Mouse (Mus musculus): ENCODE measurements around the gene Caskin2.

- no peak for TF ChIP-seq CTCF (IDR thresholded peaks at IDR 0.05; ENCODE audit: extremely low read depth, insufficient read length, insufficient replicate concordance, low read depth, low read length)
- no peak for TF ChIP-seq POLR2A (IDR thresholded peaks at IDR 0.05; ENCODE audit: low read depth, low read length)
Measured at GRCm38 (mm10) chr11:115854674-115855073, 41.2 kb upstream of the Caskin2 start.

All from small intestine, adult 2 months (tissue).